Mouse (Mus musculus) G1E (cell line): Measurements from ENCODE around the gene Ncstn. TPM values are rescaled to one million over a fixed set of nuclear protein-coding genes. Genes with fewer than 3 reads are reported as not detected.

Experiments
- ATAC-seq: 2 replicates; pipeline ENCODE4 v1.8.0; 2016; ENCODE audit warnings: mild to moderate bottlenecking; ENCODE audit not compliant: insufficient number of reproducible peaks, poor library complexity, low FRiP score, severe bottlenecking; ENCODE audit errors: extremely low read depth
- DNase-seq: peaks from one replicate; pipeline ENCODE4 v3.0.0; 2012; ENCODE audit warnings: low spot score
- H3K27me3 ChIP-seq: 2 replicates; pipeline ENCODE4 v1.6.1; 2012; ENCODE audit warnings: mild to moderate bottlenecking, low read length, inconsistent platforms; ENCODE audit not compliant: insufficient read depth
- H3K36me3 ChIP-seq: replicated peaks from 2 replicates; pipeline ENCODE3; 2012; ENCODE audit warnings: mild to moderate bottlenecking, inconsistent platforms
- H3K4me1 ChIP-seq: 2 replicates; pipeline ENCODE4 v1.6.1; 2012; ENCODE audit warnings: low read depth, low read length, inconsistent platforms, mixed read lengths; ENCODE audit not compliant: insufficient read depth
- H3K4me3 ChIP-seq: 2 replicates; pipeline ENCODE4 v1.5.1; 2012; ENCODE audit warnings: low read depth, mild to moderate bottlenecking, inconsistent platforms, low read length, moderate library complexity, mixed read lengths
- H3K9me3 ChIP-seq: replicated peaks from 2 replicates; pipeline ENCODE4 v1.6.1; 2012; ENCODE audit warnings: inconsistent platforms
- CTCF ChIP-seq: IDR thresholded peaks from 2 replicates; pipeline ENCODE4 v1.5.1; 2012; ENCODE audit warnings: low read depth, low read length, inconsistent platforms, mixed read lengths
- GATA1 ChIP-seq: IDR thresholded peaks from 2 replicates; pipeline ENCODE4 v1.6.1; 2012; ENCODE audit warnings: borderline replicate concordance, low read length, inconsistent platforms, mixed read lengths
- GATA2 ChIP-seq: IDR thresholded peaks from 2 replicates; pipeline ENCODE4 v1.6.1; 2012; ENCODE audit warnings: low read depth, low read length, inconsistent platforms, borderline replicate concordance
- POLR2AphosphoS5 ChIP-seq: IDR thresholded peaks from 2 replicates; pipeline ENCODE4 v1.6.1; 2012; ENCODE audit warnings: low read depth, low read length, inconsistent platforms; ENCODE audit not compliant: insufficient replicate concordance
- TAL1 ChIP-seq: conservative IDR thresholded peaks from 2 replicates; pipeline ENCODE4 v1.6.1; 2012; ENCODE audit warnings: low read depth, low read length, inconsistent platforms, mixed read lengths
- polyA plus RNA-seq: library from polyadenylated mRNA; stranded (reverse); fragments of >175 nt; gene quantifications from 2 replicates; pipeline ENCODE4 v1.2.3, GENCODE M21; 2012
- total RNA-seq, 2 experiments: library from RNA; stranded (forward) in 1 of 2; stranded (reverse) in 1 of 2; fragments of 200-1000 nt in 1 of 2; fragments of >200 nt in 1 of 2; fragmentation: Nextera tagmentation in 1 of 2; gene quantifications; 2 replicates each; pipeline ENCODE4 v1.2.3; 2014 to 2017

Gene Ncstn
- total and polyA plus RNA-seq, 3 experiments, result 7.6 to 86.3 (median 33.4) TPM

- Histone ChIP-seq H3K27me3 (peaks cover 12% of the 10 kb centered on the region; the same call in 1 of the 2 replicates), H3K36me3 (peaks cover 49% of the 10 kb centered on the region), H3K4me3 (no peak overlapping the region), H3K9me3 (no peaks in the 10 kb centered on the region), H3K4me1 (peaks cover 5% of the 10 kb centered on the region)
- ATAC-seq (no peak), DNase-seq (no peak)
- TF ChIP-seq POLR2AphosphoS5 (no peak), GATA1 (no peak), TAL1 (no peak), GATA2 (no peak), CTCF (no peak)
These were observed 19.1 kb downstream of the Ncstn start for GRCm38 (mm10) chr1:172063291-172064023.

DNA sequence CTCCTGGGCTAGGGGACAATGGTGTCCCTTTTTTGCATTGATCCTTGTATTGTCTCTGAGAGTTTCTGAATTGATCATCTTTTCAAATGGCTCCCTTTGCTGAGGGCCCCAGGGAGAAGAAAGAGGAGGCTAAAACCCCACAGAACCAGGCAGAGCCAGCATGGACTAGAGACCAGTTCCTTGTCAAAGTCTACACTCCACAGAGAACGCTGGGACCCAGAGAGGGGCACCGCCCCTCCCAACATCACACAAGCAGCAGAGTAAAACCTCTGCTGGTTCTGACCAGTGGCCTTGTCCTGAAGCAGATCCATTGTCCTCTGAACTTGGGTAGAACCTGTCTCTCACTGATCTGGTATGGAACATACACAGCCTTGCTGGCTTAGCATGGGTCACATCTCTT lies 20.5 kb downstream of the Ncstn start:
- Histone ChIP-seq H3K36me3 (peaks cover 36% of the 10 kb centered on the region), H3K4me1 (peaks cover 5% of the 10 kb centered on the region), H3K27me3 (peaks cover 19% of the 10 kb centered on the region; the same call in 1 of the 2 replicates), H3K9me3 (no peaks in the 10 kb centered on the region), H3K4me3 (no peak overlapping the region)
- TF ChIP-seq GATA1 (no peak), POLR2AphosphoS5 (no peak), TAL1 (no peak), CTCF (no peak), GATA2 (no peak)
- no peak for DNase-seq
- ATAC-seq, result no peak

GRCm38 (mm10) chr1:172061217-172061616 lies 21.4 kb downstream of the Ncstn start:
- Histone ChIP-seq H3K9me3 (no peaks in the 10 kb centered on the region), H3K36me3 (peaks cover 27% of the 10 kb centered on the region), H3K4me3 (no peak overlapping the region), H3K27me3 (peaks cover 23% of the 10 kb centered on the region), H3K4me1 (peaks cover 5% of the 10 kb centered on the region)
- ATAC-seq (no peak), DNase-seq (no peak)
- TF ChIP-seq TAL1, result no peak
- no peak for TF ChIP-seq POLR2AphosphoS5
- TF ChIP-seq GATA1, result no peak
- no peak for TF ChIP-seq CTCF
- TF ChIP-seq GATA2, result no peak

- Histone ChIP-seq H3K36me3 (peaks cover 21% of the 10 kb centered on the region), H3K4me3 (no peak overlapping the region), H3K4me1 (peaks cover 5% of the 10 kb centered on the region), H3K9me3 (no peaks in the 10 kb centered on the region), H3K27me3 (peaks cover 26% of the 10 kb centered on the region)
- no peak for TF ChIP-seq CTCF
- TF ChIP-seq GATA2, result no peak
- TF ChIP-seq POLR2AphosphoS5, result no peak
- no peak for TF ChIP-seq TAL1
- no peak for TF ChIP-seq GATA1
- DNase-seq, result no peak
- no peak for ATAC-seq
These were observed 21.9 kb downstream of the Ncstn start for GRCm38 (mm10) chr1:172060659-172061058.

DNA sequence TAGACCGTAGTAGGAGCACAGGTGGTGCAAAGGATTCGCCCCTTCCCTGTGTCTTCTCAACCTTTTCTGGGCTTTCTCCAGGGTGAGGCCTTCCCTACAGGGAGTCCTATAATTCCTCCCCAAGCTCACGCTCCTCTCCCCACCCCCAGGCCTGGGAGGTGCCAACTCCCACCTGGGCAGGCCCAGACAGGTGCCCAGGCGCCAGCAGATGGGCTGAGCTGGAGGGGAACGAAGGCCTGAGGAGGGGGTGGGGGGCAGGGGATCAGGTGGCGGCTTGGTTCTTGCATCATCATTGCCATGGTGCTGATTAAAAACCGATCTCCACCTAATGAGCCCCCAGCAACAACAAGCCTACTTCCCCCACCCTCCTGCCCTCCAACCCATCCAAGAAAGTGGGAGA lies 23.7 kb downstream of the Ncstn start:
- TF ChIP-seq GATA2 (no peak), GATA1 (no peak), TAL1 (no peak), POLR2AphosphoS5 (no peak), CTCF (no peak)
- DNase-seq (no peak), ATAC-seq (no peak)
- H3K36me3 ChIP-seq, result peaks cover 3% of the 10 kb centered on the region
- peaks cover 29% of the 10 kb centered on the region for H3K27me3 ChIP-seq
- H3K4me3 ChIP-seq, result no peak overlapping the region
- no peaks in the 10 kb centered on the region for H3K9me3 ChIP-seq
- peaks cover 5% of the 10 kb centered on the region for H3K4me1 ChIP-seq

GRCm38 (mm10) chr1:172058321-172058720 lies 24.3 kb downstream of the Ncstn start:
- Histone ChIP-seq H3K9me3 (no peaks in the 10 kb centered on the region), H3K4me1 (peaks cover 5% of the 10 kb centered on the region), H3K27me3 (peaks cover 31% of the 10 kb centered on the region), H3K4me3 (no peak overlapping the region), H3K36me3 (no peaks in the 10 kb centered on the region)
- TF ChIP-seq GATA2, result no peak
- TF ChIP-seq POLR2AphosphoS5, result no peak
- no peak for TF ChIP-seq GATA1
- TF ChIP-seq TAL1, result no peak
- TF ChIP-seq CTCF, result no peak
- DNase-seq (no peak), ATAC-seq (no peak)
